Mouse (Mus musculus) mesoderm, embryonic 11.5 days (tissue): ENCODE results near the gene Ppp2r5c.

ENCODE experiments used
- DNase-seq: peaks from one replicate; pipeline ENCODE4 v3.0.0-alpha.2; 2012; ENCODE audit warnings: low read depth, low spot score

The Ppp2r5c gene

DNA sequence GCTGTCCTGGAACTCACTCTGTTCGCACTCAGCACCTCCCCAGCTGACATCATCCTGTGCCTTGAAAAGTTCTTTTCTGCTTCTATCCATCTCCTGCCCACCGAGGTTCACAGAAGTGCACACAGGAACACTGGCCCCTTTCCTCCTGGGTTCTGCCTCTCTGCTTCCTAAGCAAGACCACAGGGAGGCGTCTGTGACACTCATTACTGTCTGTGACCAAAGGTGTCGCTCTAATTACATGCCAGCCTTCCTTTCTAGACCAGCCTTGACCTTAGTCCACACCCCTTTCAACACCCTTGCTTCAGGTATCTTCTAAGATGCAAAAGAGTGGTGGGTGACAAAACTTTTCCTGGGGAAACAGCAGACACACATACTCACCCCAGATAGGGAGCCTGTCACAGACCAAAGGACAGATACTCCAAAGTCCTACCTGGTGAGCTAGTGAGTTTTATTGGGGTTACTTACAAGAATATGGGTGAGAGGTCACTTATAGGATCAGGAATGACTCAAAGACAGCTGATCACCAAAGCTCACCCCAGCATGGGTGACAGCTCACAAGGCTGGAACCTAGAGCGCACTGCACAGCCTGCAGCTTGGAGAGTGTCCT, 8.4 kb upstream of the Ppp2r5c start:
- DNase-seq: no peak

GRCm38 (mm10) chr12:110442238-110442637, 4.7 kb upstream of the Ppp2r5c start:
- no peak for DNase-seq

DNA sequence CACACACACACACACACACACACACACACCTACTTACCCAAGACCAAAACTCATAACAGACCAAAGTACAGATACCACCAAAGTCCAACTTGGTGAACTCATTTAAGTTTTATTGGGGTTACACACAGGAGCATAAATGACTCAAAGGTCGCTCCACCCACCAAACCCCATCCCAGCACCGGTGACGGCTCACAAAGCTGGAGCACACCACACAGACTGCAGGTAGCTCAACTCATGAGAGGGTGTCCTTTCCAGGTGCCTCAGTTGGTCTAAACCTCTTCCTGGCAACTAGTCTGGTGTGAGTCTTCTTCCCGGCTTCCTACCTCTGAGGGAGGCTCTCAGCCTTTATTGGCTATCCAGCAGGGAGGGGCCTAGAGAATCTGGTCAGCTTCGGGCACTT, 2.4 kb upstream of the Ppp2r5c start:
- DNase-seq: no peak

- no peak for DNase-seq
These were observed 1.1 kb upstream of the Ppp2r5c start for GRCm38 (mm10) chr12:110445775-110446174.

- DNase-seq: peak; percentile 17
These were observed 386 bp downstream of the Ppp2r5c start for GRCm38 (mm10) chr12:110447306-110447705.

DNA sequence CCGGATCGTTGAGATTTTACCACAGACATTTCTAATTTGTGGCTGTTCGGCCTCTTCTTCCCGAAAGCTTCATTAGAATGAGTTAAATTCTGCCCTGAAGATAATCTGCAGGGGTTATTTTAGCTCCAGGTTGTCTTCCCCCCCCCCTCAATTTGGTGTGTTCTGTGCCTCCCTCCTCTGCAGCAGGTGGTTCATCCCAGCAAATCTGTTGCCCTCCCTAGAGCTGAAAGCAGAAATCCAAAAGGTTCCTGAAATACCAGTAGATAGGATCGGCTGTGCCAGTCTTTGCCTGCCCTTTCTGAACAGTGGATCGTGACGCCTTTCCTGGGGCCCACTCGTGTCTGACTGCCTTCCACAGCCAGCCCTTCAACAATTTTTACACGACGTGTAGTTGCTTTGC, 1.8 kb downstream of the Ppp2r5c start:
- no peak for DNase-seq

- DNase-seq: peak; percentile 73
These were observed 7.3 kb downstream of the Ppp2r5c start for GRCm38 (mm10) chr12:110454223-110454622.

DNA sequence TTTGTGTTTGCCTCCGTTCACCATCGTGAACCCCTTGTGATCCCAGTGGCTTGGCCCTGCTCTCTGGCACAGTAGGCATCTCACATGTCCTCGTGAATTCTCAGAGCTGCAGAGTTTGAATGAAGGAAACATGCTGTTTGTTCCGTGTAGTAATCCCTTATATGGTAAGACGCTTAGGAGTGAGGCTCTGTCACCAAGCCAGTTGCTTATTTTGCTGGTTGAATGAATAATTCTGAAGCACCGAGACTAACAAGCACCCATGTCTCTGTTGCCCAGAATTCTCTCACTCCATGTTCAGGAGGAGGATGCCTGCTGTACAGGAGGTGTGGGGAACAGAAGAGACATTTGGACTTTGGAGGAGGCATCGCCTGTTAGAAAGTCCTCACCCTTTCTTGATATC, 9.1 kb downstream of the Ppp2r5c start:
- DNase-seq: no peak

GRCm38 (mm10) chr12:110458667-110459066, 11.7 kb downstream of the Ppp2r5c start:
- DNase-seq: no peak

GRCm38 (mm10) chr12:110460418-110461300, 13.7 kb downstream of the Ppp2r5c start:
- no peak for DNase-seq

- no peak for DNase-seq
These were observed 16.8 kb downstream of the Ppp2r5c start for GRCm38 (mm10) chr12:110463711-110464110.

DNA sequence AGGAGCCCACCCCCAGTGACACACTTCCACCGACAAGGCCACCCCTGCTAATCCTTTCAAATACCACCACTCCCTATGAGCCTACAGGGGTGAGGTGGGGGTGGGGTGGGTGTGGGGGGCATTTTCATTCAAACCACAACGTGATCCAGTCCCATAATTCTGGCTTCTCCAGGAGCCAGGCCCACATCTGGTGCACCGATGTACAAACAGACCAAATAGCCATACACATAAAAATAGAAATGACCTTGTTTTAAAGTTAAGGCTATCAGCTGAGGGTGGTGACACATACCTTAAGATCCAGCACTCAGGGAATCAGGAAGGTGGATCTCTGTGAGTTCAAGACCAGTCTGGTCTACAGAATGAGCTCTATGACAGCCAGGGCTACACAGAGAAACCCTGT, 24.5 kb downstream of the Ppp2r5c start:
- DNase-seq: no peak

GRCm38 (mm10) chr12:110472247-110472646, 25.3 kb downstream of the Ppp2r5c start:
- DNase-seq: no peak

DNA sequence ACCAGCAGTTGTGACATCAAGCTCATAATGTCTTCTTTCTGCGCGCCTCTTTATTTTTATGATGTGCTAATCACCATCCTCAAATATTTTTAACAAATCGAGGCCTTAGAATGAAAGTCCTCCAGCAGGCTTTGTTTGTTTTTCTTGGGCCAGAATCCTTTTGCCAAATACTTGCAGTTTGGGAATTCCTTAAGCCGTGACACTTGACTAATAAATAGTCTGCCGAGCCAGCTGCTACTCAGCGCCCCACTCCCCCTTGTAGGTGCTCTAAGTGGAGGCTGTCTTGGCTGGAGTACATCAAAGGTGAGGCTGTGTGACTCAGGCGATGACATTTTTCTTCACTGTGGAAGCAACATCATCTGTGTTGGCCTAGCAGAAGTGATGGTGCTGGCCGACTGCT, 27.6 kb downstream of the Ppp2r5c start:
- no peak for DNase-seq

DNA sequence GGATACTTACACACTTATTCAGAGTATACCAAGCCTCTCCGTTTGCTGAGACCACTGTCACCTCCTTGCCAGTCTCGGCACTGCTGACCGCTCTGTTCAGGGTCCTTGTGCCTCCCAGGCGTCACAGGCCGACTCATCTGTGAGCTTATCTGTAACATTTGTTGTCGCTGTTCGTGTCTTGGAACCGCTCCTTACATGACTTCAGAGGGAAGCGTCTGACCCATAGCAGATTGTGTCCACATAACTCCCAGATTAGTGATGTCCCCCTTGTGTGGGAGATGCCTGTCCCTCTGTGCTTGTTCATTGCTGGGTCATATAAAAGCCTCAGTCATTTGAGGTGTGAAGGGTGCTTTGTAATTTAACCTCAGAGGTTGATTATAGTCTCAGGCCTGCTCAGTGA, 29.6 kb downstream of the Ppp2r5c start:
- no peak for DNase-seq

- no peak for DNase-seq
These were observed 31.0 kb downstream of the Ppp2r5c start for GRCm38 (mm10) chr12:110477906-110478305.

DNA sequence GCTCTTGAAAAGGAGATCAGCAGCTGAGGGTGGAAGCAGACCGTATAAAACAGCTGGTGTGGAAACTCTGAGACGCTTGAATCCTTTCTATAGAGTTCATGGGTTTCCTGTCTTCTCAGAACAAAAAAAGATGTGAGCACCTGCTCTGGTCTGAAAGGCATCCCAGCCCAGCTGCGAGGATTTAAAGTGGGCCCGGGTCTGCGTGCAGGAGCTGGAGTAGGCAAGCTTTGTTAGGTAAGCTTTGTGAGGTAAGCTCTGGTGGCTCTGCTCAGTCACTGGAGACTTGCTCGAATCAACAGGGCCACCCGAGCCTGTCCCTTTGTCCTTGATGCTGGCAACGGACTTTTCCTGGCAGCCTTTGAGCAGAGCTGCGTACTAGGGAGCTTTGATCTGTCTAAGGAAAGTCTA, 31.7 kb downstream of the Ppp2r5c start:
- DNase-seq: no peak

DNA sequence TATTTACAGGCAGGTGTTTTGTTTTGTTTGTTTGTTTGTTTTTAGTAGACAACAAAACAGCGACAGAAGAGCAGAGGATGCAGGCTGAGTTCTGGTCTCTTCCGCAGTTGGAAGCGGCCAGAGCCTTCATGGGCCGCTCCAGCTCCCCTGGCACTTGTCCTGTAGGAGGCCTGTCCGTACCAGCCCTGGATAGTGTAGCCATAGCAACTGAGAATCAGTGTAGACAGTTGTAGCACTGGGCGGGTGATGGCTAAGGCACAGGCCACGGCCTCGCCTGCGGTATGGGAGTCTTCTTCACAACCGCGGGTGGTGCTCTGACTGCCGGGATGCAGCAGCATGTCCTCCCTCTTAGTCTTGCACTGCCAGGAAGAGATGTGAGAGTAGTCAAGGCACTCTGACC, 32.3 kb downstream of the Ppp2r5c start:
- DNase-seq: no peak

DNA sequence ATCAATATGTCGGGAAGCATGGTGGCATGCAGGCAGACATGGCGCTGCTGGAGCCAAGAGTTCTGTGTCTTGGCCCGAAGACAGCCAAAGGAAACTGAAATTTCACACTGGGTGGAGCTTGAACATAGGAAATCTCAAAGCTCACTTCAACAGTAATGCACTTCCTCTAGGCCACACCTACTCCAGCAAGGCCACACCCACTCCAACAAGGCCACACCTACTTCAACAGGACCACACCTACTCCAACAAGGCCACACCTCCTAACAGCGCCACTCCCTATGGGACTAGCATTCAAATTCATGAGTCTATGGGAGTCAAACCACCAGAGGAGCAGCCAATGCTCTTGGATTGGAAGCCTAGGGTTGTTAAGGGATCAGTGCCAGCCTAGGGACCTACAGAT, 33.8 kb downstream of the Ppp2r5c start:
- no peak for DNase-seq

DNA sequence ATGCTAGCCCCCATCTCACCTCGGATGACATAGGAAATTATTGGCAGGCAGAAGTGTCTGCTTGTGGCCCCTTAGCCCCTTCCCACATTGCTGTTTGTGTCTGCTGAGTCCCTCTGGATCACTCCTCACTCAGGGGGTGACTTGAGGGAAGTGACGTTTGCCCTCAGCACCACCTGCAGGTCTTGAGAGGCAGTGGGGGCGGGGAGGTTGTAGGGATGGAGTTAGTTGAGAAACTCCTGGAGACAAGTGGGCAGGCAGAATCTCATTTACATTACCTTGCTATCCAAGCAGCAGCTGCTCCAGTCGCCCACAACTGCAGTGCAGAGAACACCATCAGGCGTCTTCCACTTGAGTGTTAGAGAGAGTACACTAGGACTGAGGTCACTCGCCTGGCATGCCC, 36.8 kb downstream of the Ppp2r5c start:
- no peak for DNase-seq

GRCm38 (mm10) chr12:110484824-110485584, 38.1 kb downstream of the Ppp2r5c start:
- DNase-seq: no peak

- peak; percentile 93 for DNase-seq
These were observed 38.8 kb downstream of the Ppp2r5c start for GRCm38 (mm10) chr12:110485585-110486331.
